Mouse (Mus musculus): ENCODE results near the gene Olfr494. TPM values are rescaled to one million over a fixed set of nuclear protein-coding genes. Genes with fewer than 3 reads are reported as not detected.

The Olfr494 gene
- not detected in 2 replicates for polyA plus RNA-seq (2015; fragmentation: Nextera tagmentation; extraction: Ambion mirVana)

- 77% methylated on average over 3 of the region's 3 CpGs for WGBS
- no peak within 1 kb of the TSS for H3K27ac ChIP-seq
- no peaks in the 10 kb centered on the region for H3K27me3 ChIP-seq (ENCODE audit: insufficient read depth, low read length)
- no peak for TF ChIP-seq CTCF (IDR thresholded peaks at IDR 0.05; ENCODE audit: low read depth)
- H3K36me3 ChIP-seq (ENCODE audit: insufficient read depth, low read length), result no peaks in the 10 kb centered on the region
- no peak within 1 kb of the TSS for H3K4me2 ChIP-seq (ENCODE audit: low read length)
- no peak for DNase-seq (ENCODE audit: low spot score)
- no peaks in the 10 kb centered on the region for H3K9me3 ChIP-seq (replicated peaks; ENCODE audit: low read length)
- ATAC-seq (replicated peaks; ENCODE audit: low FRiP score, low read depth), result no peak
- no peak within 1 kb of the TSS for H3K4me3 ChIP-seq (replicated peaks; ENCODE audit: low read depth, low read length)
- no peak within 1 kb of the TSS for H3K9ac ChIP-seq (ENCODE audit: low read depth, low read length)
- H3K4me1 ChIP-seq (replicated peaks; ENCODE audit: insufficient read depth, low read length), result no peaks in the 10 kb centered on the region
These were observed at the start of gene Olfr494 for GRCm38 (mm10) chr7:108365035-108365434. Gene Olfr494 (plus strand): TSS chr7:108365335.

- 77% methylated on average over 2 of the region's 2 CpGs for WGBS
- no peak within 1 kb of the TSS for H3K4me2 ChIP-seq (ENCODE audit: low read length)
- TF ChIP-seq CTCF (IDR thresholded peaks at IDR 0.05; ENCODE audit: low read depth), result no peak
These were observed 41.6 kb upstream of the Olfr494 start, which contains the start of gene Olfr492 for GRCm38 (mm10) chr7:108323574-108323973. Gene Olfr492 (minus strand): TSS chr7:108323674.

GRCm38 (mm10) chr7:108346879-108347278 lies 18.3 kb upstream of the Olfr494 start, which contains the start of gene Olfr493:
Gene Olfr493 (minus strand): TSS chr7:108346979.
- no peak for DNase-seq (ENCODE audit: low spot score)
- H3K4me2 ChIP-seq (ENCODE audit: low read length), result no peak within 1 kb of the TSS
- H3K9me3 ChIP-seq (replicated peaks; ENCODE audit: low read length), result no peaks in the 10 kb centered on the region
- H3K9ac ChIP-seq (ENCODE audit: low read depth, low read length), result no peak within 1 kb of the TSS
- no peak within 1 kb of the TSS for H3K4me3 ChIP-seq (replicated peaks; ENCODE audit: low read depth, low read length)
- no peaks in the 10 kb centered on the region for H3K4me1 ChIP-seq (replicated peaks; ENCODE audit: insufficient read depth, low read length)
- no peak within 1 kb of the TSS for H3K27ac ChIP-seq
- H3K36me3 ChIP-seq (ENCODE audit: insufficient read depth, low read length), result no peaks in the 10 kb centered on the region
- no peak for TF ChIP-seq CTCF (IDR thresholded peaks at IDR 0.05; ENCODE audit: low read depth)
- no peak for ATAC-seq (replicated peaks; ENCODE audit: low FRiP score, low read depth)
- 56% methylated on average over 1 of the region's 1 CpGs for WGBS
- no peaks in the 10 kb centered on the region for H3K27me3 ChIP-seq (ENCODE audit: insufficient read depth, low read length)

More at GRCm38 (mm10) chr7:108323574-108323973, 41.6 kb upstream of the Olfr494 start, which contains the start of gene Olfr492:
- Histone ChIP-seq H3K9ac (ENCODE audit: low read depth, low read length) (no peak within 1 kb of the TSS), H3K4me3 (replicated peaks; ENCODE audit: low read depth, low read length) (no peak within 1 kb of the TSS), H3K9me3 (replicated peaks; ENCODE audit: low read length) (no peaks in the 10 kb centered on the region), H3K4me1 (replicated peaks; ENCODE audit: insufficient read depth, low read length) (no peaks in the 10 kb centered on the region), H3K36me3 (ENCODE audit: insufficient read depth, low read length) (no peaks in the 10 kb centered on the region), H3K27me3 (ENCODE audit: insufficient read depth, low read length) (no peaks in the 10 kb centered on the region), H3K27ac (no peak within 1 kb of the TSS)
- DNase-seq (ENCODE audit: low spot score), result no peak
- no peak for ATAC-seq (replicated peaks; ENCODE audit: low FRiP score, low read depth)

- Histone ChIP-seq H3K36me3 (ENCODE audit: insufficient read depth, low read length) (no peaks in the 10 kb centered on the region), H3K9me3 (replicated peaks; ENCODE audit: low read length) (no peaks in the 10 kb centered on the region), H3K4me2 (ENCODE audit: low read length) (no peak within 1 kb of the TSS), H3K4me1 (replicated peaks; ENCODE audit: insufficient read depth, low read length) (no peaks in the 10 kb centered on the region), H3K4me3 (replicated peaks; ENCODE audit: low read depth, low read length) (no peak within 1 kb of the TSS), H3K27me3 (ENCODE audit: insufficient read depth, low read length) (no peaks in the 10 kb centered on the region), H3K9ac (ENCODE audit: low read depth, low read length) (no peak within 1 kb of the TSS), H3K27ac (no peak within 1 kb of the TSS)
- DNase-seq (ENCODE audit: low spot score), result no peak
- 69% methylated on average over 1 of the region's 1 CpGs for whole genome bisulfite sequencing
- no peak for TF ChIP-seq CTCF (IDR thresholded peaks at IDR 0.05; ENCODE audit: low read depth)
- ATAC-seq (replicated peaks; ENCODE audit: low FRiP score, low read depth), result no peak
These were observed 27.7 kb downstream of the Olfr494 start, which contains the start of gene Olfr495 for GRCm38 (mm10) chr7:108392867-108393266. Gene Olfr495 (plus strand): TSS chr7:108393167.

Other genes starting within 250 kb of the Olfr494 start
- not detected in 2 replicates for gene Olfr484, start 237.9 kb upstream of the Olfr494 start, polyA plus RNA-seq (2015; fragmentation: Nextera tagmentation; extraction: Ambion mirVana)
- not detected in 2 replicates for gene Olfr485, start 205.5 kb upstream of the Olfr494 start, polyA plus RNA-seq (2015; fragmentation: Nextera tagmentation; extraction: Ambion mirVana)
- not detected in 2 replicates for gene Olfr486, start 192.6 kb upstream of the Olfr494 start, polyA plus RNA-seq (2015; fragmentation: Nextera tagmentation; extraction: Ambion mirVana)
- gene Olfr487, start 150.7 kb upstream of the Olfr494 start, polyA plus RNA-seq (2015; fragmentation: Nextera tagmentation; extraction: Ambion mirVana), result not detected in 2 replicates
- gene Olfr488, start 107.0 kb upstream of the Olfr494 start, polyA plus RNA-seq (2015; fragmentation: Nextera tagmentation; extraction: Ambion mirVana), result not detected in 2 replicates
- not detected in 2 replicates for gene Olfr490, start 76.4 kb upstream of the Olfr494 start, polyA plus RNA-seq (2015; fragmentation: Nextera tagmentation; extraction: Ambion mirVana)
- gene Olfr491, start 51.9 kb upstream of the Olfr494 start, polyA plus RNA-seq (2015; fragmentation: Nextera tagmentation; extraction: Ambion mirVana), result not detected in 2 replicates
- gene Olfr492, start 41.7 kb upstream of the Olfr494 start, polyA plus RNA-seq (2015; fragmentation: Nextera tagmentation; extraction: Ambion mirVana), result not detected in 2 replicates
- not detected in 2 replicates for gene Olfr493, start 18.4 kb upstream of the Olfr494 start, polyA plus RNA-seq (2015; fragmentation: Nextera tagmentation; extraction: Ambion mirVana)
- gene Olfr495, start 27.8 kb downstream of the Olfr494 start, polyA plus RNA-seq (2015; fragmentation: Nextera tagmentation; extraction: Ambion mirVana), result not detected in 2 replicates
- gene Olfr497, start 55.1 kb downstream of the Olfr494 start, polyA plus RNA-seq (2015; fragmentation: Nextera tagmentation; extraction: Ambion mirVana), result not detected in 2 replicates
- not detected in 2 replicates for gene Olfr498, start 100.0 kb downstream of the Olfr494 start, polyA plus RNA-seq (2015; fragmentation: Nextera tagmentation; extraction: Ambion mirVana)
- not detected in 2 replicates for gene Olfr502, start 159.7 kb downstream of the Olfr494 start, polyA plus RNA-seq (2015; fragmentation: Nextera tagmentation; extraction: Ambion mirVana)
- not detected in 2 replicates for gene Olfr503, start 179.2 kb downstream of the Olfr494 start, polyA plus RNA-seq (2015; fragmentation: Nextera tagmentation; extraction: Ambion mirVana)
- gene Olfr504, start 200.5 kb downstream of the Olfr494 start, polyA plus RNA-seq (2015; fragmentation: Nextera tagmentation; extraction: Ambion mirVana), result not detected in 2 replicates
- not detected in 2 replicates for gene Olfr506, start 245.5 kb downstream of the Olfr494 start, polyA plus RNA-seq (2015; fragmentation: Nextera tagmentation; extraction: Ambion mirVana)